Mouse (Mus musculus) MEL (cell line): ENCODE measurements around the gene Atp5h.

Experiments
- CHD2 ChIP-seq: IDR thresholded peaks from 2 replicates; pipeline ENCODE4 v1.6.1; 2011; ENCODE audit warnings: low read length, improper control_type of control experiment
- CTCF ChIP-seq, 3 experiments: IDR thresholded peaks in 2 of 3; conservative IDR thresholded peaks in 1 of 3; 2 replicates each; pipeline ENCODE4 v1.5.1; 2011 to 2012; ENCODE audit warnings: low read length in 3 of 3, low read depth in 2 of 3, mild to moderate bottlenecking in 2 of 3, improper control_type of control experiment in 1 of 3, inconsistent platforms in 1 of 3, mixed read lengths in 1 of 3, moderate library complexity in 1 of 3; ENCODE audit not compliant: control insufficient read depth in 1 of 3, insufficient read depth in 1 of 3, poor library complexity in 1 of 3, severe bottlenecking in 1 of 3
- EP300 ChIP-seq, 2 experiments: IDR thresholded peaks; 2 replicates each; pipeline ENCODE4 v1.6.1; 2011; ENCODE audit warnings: improper control_type of control experiment in 2 of 2, low read length in 2 of 2, low read depth in 1 of 2, mild to moderate bottlenecking in 1 of 2
- JUND ChIP-seq: IDR thresholded peaks from 2 replicates; pipeline ENCODE4 v1.6.1; 2011; ENCODE audit warnings: low read depth, mild to moderate bottlenecking, improper control_type of control experiment, low read length
- MAFK ChIP-seq: IDR thresholded peaks from 2 replicates; pipeline ENCODE4 v1.6.1; 2011; ENCODE audit warnings: low read depth, mild to moderate bottlenecking, low read length, improper control_type of control experiment, borderline replicate concordance
- MAX ChIP-seq: IDR thresholded peaks from 2 replicates; pipeline ENCODE4 v1.6.1; 2011; ENCODE audit warnings: low read length, improper control_type of control experiment
- MEF2A ChIP-seq: IDR thresholded peaks from 2 replicates; pipeline ENCODE4 v1.6.1; 2014; ENCODE audit warnings: low read depth, mild to moderate bottlenecking, inconsistent platforms, low read length, improper control_type of control experiment; ENCODE audit not compliant: poor library complexity, insufficient replicate concordance, severe bottlenecking; ENCODE audit errors: extremely low read depth
- NELFE ChIP-seq: IDR thresholded peaks from 2 replicates; pipeline ENCODE4 v1.6.1; 2011; ENCODE audit warnings: low read depth, low read length, improper control_type of control experiment
- POLR2A ChIP-seq, 2 experiments: IDR thresholded peaks; 2 replicates each; pipeline ENCODE4 v1.6.1; 2011 to 2012; ENCODE audit warnings: low read length in 2 of 2, mild to moderate bottlenecking in 2 of 2, control low read depth in 1 of 2, improper control_type of control experiment in 1 of 2, low read depth in 1 of 2, moderate library complexity in 1 of 2; ENCODE audit not compliant: control insufficient read depth in 1 of 2, insufficient read depth in 1 of 2, poor library complexity in 1 of 2
- POLR2AphosphoS5 ChIP-seq: IDR thresholded peaks from 2 replicates; pipeline ENCODE4 v1.6.1; 2012; ENCODE audit warnings: low read depth, borderline replicate concordance, mild to moderate bottlenecking, inconsistent platforms, low read length, moderate library complexity, mixed read lengths
- RAD21 ChIP-seq: IDR thresholded peaks from 2 replicates; pipeline ENCODE4 v1.6.1; 2011; ENCODE audit warnings: mild to moderate bottlenecking, low read depth, low read length, improper control_type of control experiment
- ZC3H11A ChIP-seq: IDR thresholded peaks from 2 replicates; pipeline ENCODE4 v1.6.1; 2012; ENCODE audit warnings: low read depth, mild to moderate bottlenecking, inconsistent platforms, low read length, improper control_type of control experiment
- ZKSCAN1 ChIP-seq: IDR thresholded peaks from 2 replicates; pipeline ENCODE4 v1.6.1; 2012; ENCODE audit warnings: low read depth, mild to moderate bottlenecking, inconsistent platforms, low read length, improper control_type of control experiment, moderate library complexity

- no peak for TF ChIP-seq ZKSCAN1
- TF ChIP-seq MAX = peak; percentile 47
- no peak for TF ChIP-seq ZC3H11A
- no peak for TF ChIP-seq NELFE
- no peak for TF ChIP-seq CHD2
- no peak for TF ChIP-seq CTCF (IDR thresholded peaks at IDR 0.05 in 2 of 3, conservative IDR thresholded peaks at IDR 0.05 in 1 of 3; ENCODE audit: control insufficient read depth in 1 of 3, insufficient read depth in 1 of 3, low read depth in 2 of 3, low read length in 3 of 3, poor library complexity in 1 of 3, severe bottlenecking in 1 of 3)
- no peak for TF ChIP-seq POLR2A (IDR thresholded peaks at IDR 0.05; ENCODE audit: control insufficient read depth in 1 of 2, insufficient read depth in 1 of 2, low read depth in 1 of 2, low read length in 2 of 2, poor library complexity in 1 of 2)
- TF ChIP-seq EP300 (IDR thresholded peaks at IDR 0.05; ENCODE audit: low read depth in 1 of 2, low read length in 2 of 2) = peak; percentile 64 to 72
- no peak for TF ChIP-seq MAFK
- TF ChIP-seq JUND = no peak
- no peak for TF ChIP-seq RAD21
- TF ChIP-seq MEF2A = no peak
- no peak for TF ChIP-seq POLR2AphosphoS5
Measured at GRCm38 (mm10) chr11:115383701-115384474, 35.9 kb downstream of the Atp5h start.
